Mouse (Mus musculus): ENCODE data around the gene Mcf2. TPM values are rescaled to one million over a fixed set of nuclear protein-coding genes. Genes with fewer than 3 reads are reported as not detected.

Gene Mcf2
- 2.1 and 2.3 TPM in 2 replicates for polyA plus RNA-seq (2012; rRNA removed)

DNA sequence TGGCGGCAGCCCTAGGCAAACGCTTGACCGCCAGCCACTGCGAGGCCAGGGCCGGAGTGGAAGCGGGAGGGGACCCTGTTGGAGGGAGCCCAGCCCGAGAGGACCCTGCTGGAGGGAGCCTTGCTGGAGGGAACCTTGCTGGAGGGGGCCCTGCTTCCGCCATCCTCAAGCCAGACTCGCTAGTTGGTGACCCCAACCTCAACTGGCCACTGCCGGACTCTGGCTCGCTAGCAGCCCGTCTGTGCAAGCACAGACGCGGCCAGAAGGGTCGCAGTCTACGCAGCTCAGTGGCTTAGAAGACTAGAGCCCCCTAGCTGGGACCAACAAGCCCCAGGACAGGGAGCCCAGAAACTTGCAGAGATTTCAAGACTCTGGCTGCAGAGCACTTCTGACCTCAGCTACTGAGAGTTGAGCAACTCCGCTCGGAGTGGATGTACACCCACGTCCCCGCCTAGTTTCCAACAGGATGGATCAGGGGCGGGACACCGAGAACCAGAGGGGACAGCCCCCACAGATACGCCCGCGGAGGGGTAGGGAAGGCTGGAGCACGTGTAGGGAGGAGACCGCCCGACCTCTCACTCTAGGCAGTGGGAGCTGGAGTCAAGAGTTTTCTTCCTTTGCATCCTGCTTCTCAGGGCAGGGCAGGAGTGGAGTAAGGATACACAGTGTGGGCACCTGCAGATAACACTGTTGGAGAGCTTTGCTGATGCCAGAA, at the start of gene Mcf2:
Gene Mcf2 (minus strand): TSS at position 346 of the 715 bp plus-strand sequence.
- DNase-seq (ENCODE audit: extremely low spot score in 1 of 2, low spot score in 1 of 2) = no peak

DNA sequence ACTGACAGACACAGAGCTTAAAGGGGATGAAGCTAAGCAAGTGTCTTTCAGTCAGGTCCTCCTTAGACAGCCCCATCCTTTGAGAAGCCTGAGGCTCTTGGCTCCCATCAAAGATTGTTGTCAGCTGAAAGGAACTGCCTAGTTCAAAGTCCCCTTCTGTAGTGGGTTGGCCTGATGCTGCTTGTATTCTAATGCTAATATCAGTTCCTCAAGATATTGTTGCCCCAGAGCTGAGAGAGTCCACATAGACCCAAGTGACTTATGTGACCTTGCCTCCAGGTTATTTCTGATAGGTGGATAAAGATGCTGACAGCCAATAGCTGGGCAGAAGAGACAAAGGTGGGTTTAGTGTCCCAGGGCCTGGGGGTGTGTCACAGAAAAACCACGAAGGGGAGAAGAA, 8.8 kb upstream of the Mcf2 start:
- no peak for DNase-seq (ENCODE audit: extremely low spot score in 1 of 2, low spot score in 1 of 2)

GRCm38 (mm10) chrX:60182611-60183010, 3.7 kb upstream of the Mcf2 start:
- no peak for DNase-seq (ENCODE audit: extremely low spot score in 1 of 2, low spot score in 1 of 2)

DNA sequence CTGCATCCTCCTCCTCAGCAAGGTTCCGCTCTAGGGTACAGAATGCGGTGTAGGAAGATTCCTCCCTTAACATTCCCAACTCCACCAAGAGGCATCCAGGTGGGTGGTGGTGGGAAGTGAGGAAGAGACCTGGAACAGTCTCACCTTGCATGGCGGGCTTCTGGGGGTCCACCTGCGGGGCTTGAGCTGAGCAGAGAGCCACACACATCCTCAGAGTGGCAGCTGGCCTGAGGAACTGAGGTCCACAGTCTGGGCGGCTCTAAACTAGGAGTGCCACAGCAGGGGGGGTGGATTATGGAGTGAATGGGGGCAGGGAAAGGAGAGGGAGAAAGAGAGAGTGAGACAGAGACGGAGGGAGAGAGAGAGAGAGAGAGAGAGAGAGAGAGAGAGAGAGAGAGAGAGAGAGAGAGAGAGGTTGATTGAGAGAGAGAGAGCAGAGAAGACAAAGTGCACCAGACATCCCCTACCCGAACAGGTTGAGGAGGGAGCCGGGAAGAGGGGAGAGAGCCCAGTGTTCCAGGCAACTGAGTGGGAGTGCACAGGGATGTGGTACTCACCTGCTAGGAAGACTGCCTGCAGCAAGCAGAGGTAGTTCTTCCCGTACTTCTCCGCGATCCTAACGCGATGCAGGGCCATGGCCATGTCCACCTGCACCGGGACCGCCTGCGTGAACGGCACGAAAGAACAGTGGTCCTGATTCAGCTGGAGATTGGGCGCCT, 705 bp downstream of the Mcf2 start:
- DNase-seq (ENCODE audit: extremely low spot score in 1 of 2, low spot score in 1 of 2) = no peak

DNA sequence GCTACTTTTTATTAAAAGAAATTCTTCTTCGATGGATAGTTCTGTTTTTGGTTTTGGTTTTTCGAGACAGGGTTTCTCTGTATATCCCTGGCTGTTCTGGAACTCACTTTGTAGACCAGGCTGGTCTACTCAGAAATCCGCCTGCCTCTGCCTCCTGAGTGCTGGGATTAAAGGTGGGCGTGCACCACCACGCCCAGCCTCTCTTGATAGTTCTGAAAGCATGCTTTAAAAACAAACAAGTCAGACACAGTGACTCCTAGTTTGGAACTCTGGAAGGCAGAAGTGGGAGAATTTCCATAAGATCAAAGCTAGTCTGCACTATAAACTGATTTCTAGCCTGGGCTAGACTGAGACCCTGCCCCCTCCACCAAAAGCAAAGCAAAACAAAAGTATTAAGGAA, 8.8 kb downstream of the Mcf2 start:
- no peak for DNase-seq (ENCODE audit: extremely low spot score in 1 of 2, low spot score in 1 of 2)

DNA sequence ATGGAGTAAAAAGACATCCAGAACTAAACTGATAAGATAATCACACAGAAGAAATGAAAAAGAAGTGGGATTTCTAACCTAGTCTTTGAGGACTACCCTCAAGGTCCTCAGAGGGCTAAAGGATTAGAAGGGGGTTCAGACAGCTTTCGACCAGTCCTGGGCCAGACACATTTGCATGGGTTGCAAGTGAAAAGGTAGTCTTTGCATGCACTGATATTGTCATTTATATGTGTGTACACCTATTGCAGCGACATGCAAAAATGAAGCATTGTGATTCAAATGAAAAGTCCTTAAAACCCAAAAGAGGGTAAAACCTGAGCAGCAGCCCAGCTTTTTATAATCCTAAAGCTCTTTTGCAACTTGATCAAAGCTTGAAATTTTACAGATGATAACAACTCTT, 9.4 kb downstream of the Mcf2 start:
- no peak for DNase-seq (ENCODE audit: extremely low spot score in 1 of 2, low spot score in 1 of 2)

DNA sequence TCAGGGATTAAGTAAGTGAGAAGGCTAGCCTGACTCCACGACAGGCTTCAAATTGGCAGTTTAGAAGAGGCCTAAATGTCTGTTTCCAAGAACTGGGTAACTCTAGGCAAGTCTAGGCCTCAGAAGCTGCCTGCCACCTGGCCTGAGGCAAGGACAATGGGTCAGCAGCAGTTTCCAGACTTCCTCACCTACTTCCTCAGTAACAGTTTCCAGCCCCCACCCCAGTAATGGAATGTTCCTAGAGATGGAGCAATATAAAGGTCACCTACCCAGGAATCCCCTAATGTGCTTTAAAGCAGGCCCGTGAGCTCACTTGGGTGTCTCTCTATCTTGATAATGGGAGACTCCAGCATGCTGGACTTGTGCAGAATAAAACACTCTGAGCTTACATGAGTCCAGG, 10.1 kb downstream of the Mcf2 start:
- DNase-seq (ENCODE audit: extremely low spot score in 1 of 2, low spot score in 1 of 2) = no peak

DNA sequence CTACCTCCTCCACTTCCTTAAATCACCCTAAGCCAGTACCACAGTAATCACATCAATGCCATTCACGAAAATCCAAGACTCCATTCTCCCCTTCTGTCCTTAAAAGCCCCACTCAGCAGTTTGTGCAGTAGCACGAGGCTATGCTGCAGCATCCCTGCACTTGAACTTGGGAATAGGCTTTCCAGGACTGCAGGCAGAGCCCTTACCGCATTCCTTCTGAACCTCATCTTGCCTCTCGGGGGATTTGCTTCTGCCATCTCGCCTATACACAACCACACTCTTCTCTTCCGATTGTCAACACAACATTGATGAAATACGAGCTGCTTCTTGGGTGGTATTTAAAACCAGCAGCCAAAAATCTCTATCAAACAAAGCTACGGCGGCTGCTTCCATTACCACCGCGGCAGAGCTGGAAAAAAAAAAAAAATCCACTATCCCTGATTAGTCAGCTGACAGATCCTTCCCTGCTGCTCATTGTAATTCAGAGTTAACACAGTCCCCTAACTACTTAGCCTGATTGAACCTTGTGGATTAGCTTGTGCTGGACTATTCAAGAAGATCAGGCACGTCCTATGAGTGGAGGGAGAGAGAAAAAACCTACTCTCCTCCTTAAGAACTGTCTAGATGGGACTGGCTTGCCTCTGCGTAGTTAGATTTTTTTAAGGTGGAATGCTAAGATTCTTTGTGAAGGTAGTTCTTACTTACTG, 31.5 kb downstream of the Mcf2 start:
- DNase-seq (ENCODE audit: extremely low spot score in 1 of 2, low spot score in 1 of 2) = peak in 1 of 2 experiments; percentile 20

DNA sequence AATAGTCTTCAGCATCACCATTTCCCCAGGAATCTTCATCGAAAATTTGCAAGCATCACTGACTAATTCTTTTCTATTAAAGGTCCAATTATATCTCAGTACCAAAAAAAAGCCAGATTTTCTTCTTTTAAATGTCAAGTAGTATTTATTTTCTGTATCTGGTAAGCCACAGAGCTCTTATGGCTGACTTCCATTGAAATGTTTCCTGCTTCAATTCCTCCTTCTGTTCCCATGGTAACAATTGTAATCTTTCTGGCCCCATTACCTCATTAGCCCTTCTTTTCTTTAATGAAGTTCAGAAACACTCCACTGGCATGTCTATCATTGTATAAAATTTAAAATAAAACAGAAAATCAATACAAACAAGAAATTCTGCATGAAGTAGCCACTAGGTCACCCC, 103.5 kb downstream of the Mcf2 start:
- no peak for DNase-seq (ENCODE audit: extremely low spot score in 1 of 2, low spot score in 1 of 2)

- DNase-seq (ENCODE audit: extremely low spot score in 1 of 2, low spot score in 1 of 2) = no peak
Measured at GRCm38 (mm10) chrX:60055185-60055584, 123.7 kb downstream of the Mcf2 start.

GRCm38 (mm10) chrX:60054745-60055144, 124.1 kb downstream of the Mcf2 start:
- no peak for DNase-seq (ENCODE audit: extremely low spot score in 1 of 2, low spot score in 1 of 2)

DNA sequence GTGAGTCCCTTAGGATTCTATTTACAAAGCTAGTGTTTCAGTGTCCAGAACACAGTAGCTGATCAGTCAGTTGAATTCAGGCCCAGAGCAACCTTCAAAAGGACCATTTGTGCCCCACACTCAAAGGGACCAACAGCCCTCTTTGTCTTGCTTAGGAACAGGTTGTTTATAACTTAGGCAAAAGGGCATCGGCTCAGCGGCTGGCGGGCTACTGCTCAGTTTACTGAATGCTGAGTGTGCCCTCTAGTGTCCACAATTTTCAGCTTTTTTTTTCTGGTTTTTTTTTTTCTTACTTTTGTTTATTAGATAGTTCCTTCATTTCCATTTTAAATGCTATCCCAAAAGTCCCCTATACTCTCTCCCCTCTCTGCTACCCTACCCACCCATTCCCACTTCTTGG, 152.2 kb downstream of the Mcf2 start:
- DNase-seq (ENCODE audit: extremely low spot score in 1 of 2, low spot score in 1 of 2) = peak in 1 of 2 experiments; percentile 43

- DNase-seq (ENCODE audit: extremely low spot score in 1 of 2, low spot score in 1 of 2) = no peak
Measured at GRCm38 (mm10) chrX:60021595-60021994, 157.3 kb downstream of the Mcf2 start.

DNA sequence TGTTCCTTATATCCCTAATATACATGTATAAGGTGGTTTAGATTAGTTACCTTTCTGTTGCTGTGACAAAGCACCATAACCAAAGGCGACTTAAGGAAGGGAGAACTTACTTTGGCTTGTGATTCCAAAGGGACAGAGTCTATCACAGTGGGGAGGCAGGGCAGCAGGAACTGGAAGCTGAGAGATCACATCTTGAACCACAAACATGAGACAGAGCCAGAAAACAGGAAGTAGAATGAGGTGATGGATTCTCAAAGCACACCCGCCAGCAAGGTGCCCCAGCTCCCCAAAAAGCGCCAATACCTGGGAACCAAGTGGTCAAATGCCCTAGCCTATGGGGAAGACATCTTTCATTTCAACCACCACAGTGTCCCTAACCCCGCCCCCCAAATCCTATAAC, 157.9 kb downstream of the Mcf2 start:
- DNase-seq (ENCODE audit: extremely low spot score in 1 of 2, low spot score in 1 of 2) = no peak

DNA sequence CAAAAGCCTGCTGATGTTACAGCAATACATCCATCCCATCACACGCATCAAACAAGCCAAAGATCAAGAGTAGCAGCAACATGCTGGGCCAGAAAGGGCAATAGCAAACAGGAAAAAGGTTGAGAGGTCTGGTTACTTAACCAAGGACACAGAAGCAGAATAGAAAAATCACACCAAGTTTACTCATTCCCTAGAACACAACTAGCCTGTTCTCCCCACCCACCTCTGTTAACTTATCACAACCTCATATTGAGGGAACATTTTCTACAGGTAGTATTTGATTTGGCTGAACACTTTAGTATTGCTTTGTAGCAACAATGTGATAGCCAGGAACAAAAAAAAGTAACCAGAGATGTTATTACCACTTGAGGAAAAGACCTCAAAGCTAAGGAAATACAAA, 164.3 kb downstream of the Mcf2 start:
- no peak for DNase-seq (ENCODE audit: extremely low spot score in 1 of 2, low spot score in 1 of 2)

- DNase-seq (ENCODE audit: extremely low spot score in 1 of 2, low spot score in 1 of 2) = peak in 1 of 2 experiments; percentile 25
Measured at GRCm38 (mm10) chrX:60013084-60013676, 165.7 kb downstream of the Mcf2 start.

Other genes starting within 250 kb of the Mcf2 start
- 0.08 and 0.12 TPM in 2 replicates for gene F9, start 179.6 kb downstream of the Mcf2 start, polyA plus RNA-seq (2012; rRNA removed)